Mouse (Mus musculus) embryonic facial prominence, embryonic 12.5 days (tissue): Measurements from ENCODE around the gene Arhgef40. TPM values are rescaled to one million over a fixed set of nuclear protein-coding genes. Genes with fewer than 3 reads are reported as not detected.
"Not testable (repeated sequence)": the region's sequence is repeated elsewhere in the genome, so short reads cannot be mapped to it uniquely, and the experiment has no call there.

Experiments
- ATAC-seq: fragments of 200-750 bp; cut with Nextera tagmentation; 2 replicates; pipeline ENCODE4 v1.8.0; 2017; ENCODE audit not compliant: insufficient number of reproducible peaks, insufficient read depth, low FRiP score, low TSS enrichment
- H3K27ac ChIP-seq: fragments of 300-500 bp; sonication (generic); 2 replicates; pipeline ENCODE4 v1.5.1; 2016; ENCODE audit warnings: mild to moderate bottlenecking
- H3K27me3 ChIP-seq: fragments of 300-500 bp; sonication (generic); 2 replicates; pipeline ENCODE4 v1.6.1; 2016; ENCODE audit warnings: mild to moderate bottlenecking, moderate library complexity
- H3K36me3 ChIP-seq: fragments of 300-500 bp; sonication (generic); 2 replicates; pipeline ENCODE4 v1.6.1; 2016; ENCODE audit warnings: mild to moderate bottlenecking
- H3K4me1 ChIP-seq: fragments of 300-500 bp; sonication (generic); 2 replicates; pipeline ENCODE4 v1.6.1; 2016
- H3K4me2 ChIP-seq: fragments of 300-500 bp; sonication (generic); replicated peaks from 2 replicates; pipeline ENCODE4 v1.6.1; 2016; ENCODE audit warnings: mild to moderate bottlenecking, moderate library complexity
- H3K4me3 ChIP-seq: fragments of 300-500 bp; sonication (generic); 2 replicates; pipeline ENCODE4 v1.5.1; 2016; ENCODE audit warnings: mild to moderate bottlenecking
- H3K9ac ChIP-seq: fragments of 300-500 bp; sonication (generic); 2 replicates; pipeline ENCODE4 v1.6.1; 2016; ENCODE audit warnings: mild to moderate bottlenecking, moderate library complexity
- H3K9me3 ChIP-seq: fragments of 300-500 bp; sonication (generic); 2 replicates; pipeline ENCODE4 v1.6.1; 2016; ENCODE audit warnings: mild to moderate bottlenecking, moderate library complexity
- WGBS: fragments of 180-500 bp; shearing (Covaris S2); methylation state at CpG from one replicate; pipeline ENCODE4 v1.1.7; 2016; 5-methylcytosine and 5-hydroxymethylcytosine counted together
- polyA plus RNA-seq: library from polyadenylated mRNA; unstranded; fragments of >200 nt; fragmentation: Nextera tagmentation; extraction: Ambion mirVana; gene quantifications from 2 replicates; pipeline ENCODE4 v1.2.1, GENCODE M21; 2016

The Arhgef40 gene
- polyA plus RNA-seq, 1 experiment from 2014 or later: 204 TPM

GRCm38 (mm10) chr14:52020486-52021137 is 36.1 kb downstream of the Arhgef40 start, which contains the start of gene Zfp219:
Gene Zfp219, minus strand, starts transcription at chr14:52020733.
- Histone ChIP-seq H3K9me3 (no peaks in the 10 kb centered on the region), H3K4me2 (peak within 1 kb of the TSS; percentile 62), H3K9ac (peak within 1 kb of the TSS; percentile 91), H3K27me3 (no peaks in the 10 kb centered on the region), H3K27ac (peak within 1 kb of the TSS; percentile 99), H3K4me1 (peaks cover 30% of the 10 kb centered on the region), H3K36me3 (no peaks in the 10 kb centered on the region), H3K4me3 (peak within 1 kb of the TSS; percentile 69)
- ATAC-seq: peak; percentile 42
- 7% methylated on average over 15 of the region's 15 CpGs for WGBS

- ATAC-seq: no peak
- Histone ChIP-seq H3K4me3 (0 out of 2 replicates have a peak overlapping the region, but pooled peaks have one; percentile 69), H3K27me3 (no peaks in the 10 kb centered on the region), H3K4me2 (peak overlapping the region; percentile 62), H3K27ac (peak overlapping the region; percentile 99), H3K9me3 (no peaks in the 10 kb centered on the region), H3K36me3 (no peaks in the 10 kb centered on the region), H3K9ac (no peak overlapping the region), H3K4me1 (peaks cover 27% of the 10 kb centered on the region)
- 81% methylated on average over 4 of the region's 4 CpGs for WGBS
Observed at GRCm38 (mm10) chr14:52021138-52021529, 36.6 kb downstream of the Arhgef40 start.

GRCm38 (mm10) chr14:52021568-52022212 is 37.2 kb downstream of the Arhgef40 start:
- Histone ChIP-seq H3K9me3 (no peaks in the 10 kb centered on the region), H3K4me2 (no peak overlapping the region), H3K36me3 (no peaks in the 10 kb centered on the region), H3K4me3 (no peak overlapping the region), H3K9ac (no peak overlapping the region), H3K27me3 (no peaks in the 10 kb centered on the region), H3K27ac (peak overlapping the region; percentile 99; the same call in 1 of the 2 replicates), H3K4me1 (peaks cover 25% of the 10 kb centered on the region)
- ATAC-seq: no peak
- 95% methylated on average over 8 of the region's 8 CpGs for WGBS

- Histone ChIP-seq H3K4me3 (peak overlapping the region; percentile 24; the same call in 1 of the 2 replicates), H3K9ac (no peak overlapping the region)
- no peak for ATAC-seq
Observed at GRCm38 (mm10) chr14:52022244-52022708, 37.8 kb downstream of the Arhgef40 start.

GRCm38 (mm10) chr14:52022709-52023459 is 38.4 kb downstream of the Arhgef40 start:
- ATAC-seq: peak; percentile 44
- WGBS: 3% methylated on average over 23 of the region's 23 CpGs

More at GRCm38 (mm10) chr14:52022244-52022708, 37.8 kb downstream of the Arhgef40 start:
- WGBS: 65% methylated on average over 3 of the region's 3 CpGs
- H3K4me2 ChIP-seq: peak overlapping the region; percentile 51
- H3K27me3 ChIP-seq: no peaks in the 10 kb centered on the region
- H3K27ac ChIP-seq: peak overlapping the region; percentile 79
- no peaks in the 10 kb centered on the region for H3K9me3 ChIP-seq
- H3K4me1 ChIP-seq: peaks cover 21% of the 10 kb centered on the region
- H3K36me3 ChIP-seq: no peaks in the 10 kb centered on the region

GRCm38 (mm10) chr14:52024133-52024532 is 39.6 kb downstream of the Arhgef40 start:
- H3K9me3 ChIP-seq: no peaks in the 10 kb centered on the region
- no peak for ATAC-seq
- no peak overlapping the region for H3K4me2 ChIP-seq
- no peak overlapping the region for H3K9ac ChIP-seq
- H3K4me3 ChIP-seq: no peak overlapping the region
- no peaks in the 10 kb centered on the region for H3K27me3 ChIP-seq
- no peaks in the 10 kb centered on the region for H3K36me3 ChIP-seq
- WGBS: 91% methylated on average over 2 of the region's 2 CpGs
- H3K27ac ChIP-seq: no peak overlapping the region
- H3K4me1 ChIP-seq: peaks cover 12% of the 10 kb centered on the region

More at GRCm38 (mm10) chr14:52022709-52023459, 38.4 kb downstream of the Arhgef40 start:
- Histone ChIP-seq H3K27ac (peak overlapping the region; percentile 79), H3K36me3 (no peaks in the 10 kb centered on the region), H3K9me3 (no peaks in the 10 kb centered on the region), H3K4me1 (peaks cover 21% of the 10 kb centered on the region), H3K9ac (0 out of 2 replicates have a peak overlapping the region, but pooled peaks have one; percentile 19), H3K4me3 (peak overlapping the region; percentile 24), H3K27me3 (no peaks in the 10 kb centered on the region), H3K4me2 (peak overlapping the region; percentile 51)

- peaks cover 9% of the 10 kb centered on the region for H3K4me1 ChIP-seq
- H3K9ac ChIP-seq: no peak overlapping the region
- no peak overlapping the region for H3K4me2 ChIP-seq
- no peak overlapping the region for H3K4me3 ChIP-seq
- WGBS: 90% methylated on average over 4 of the region's 4 CpGs
- ATAC-seq: no peak
- H3K9me3 ChIP-seq: no peaks in the 10 kb centered on the region
- no peaks in the 10 kb centered on the region for H3K27me3 ChIP-seq
- no peaks in the 10 kb centered on the region for H3K36me3 ChIP-seq
- H3K27ac ChIP-seq: no peak overlapping the region
Observed at GRCm38 (mm10) chr14:52026342-52026741, 41.8 kb downstream of the Arhgef40 start.

GRCm38 (mm10) chr14:52035926-52036325 is 51.4 kb downstream of the Arhgef40 start:
- no peaks in the 10 kb centered on the region for H3K4me1 ChIP-seq
- no peaks in the 10 kb centered on the region; the same call in 1 of the 2 replicates for H3K27me3 ChIP-seq
- H3K27ac ChIP-seq: no peak overlapping the region
- no peak overlapping the region for H3K9ac ChIP-seq
- 80% methylated on average over 6 of the region's 6 CpGs for WGBS
- no peak overlapping the region for H3K4me3 ChIP-seq
- no peaks in the 10 kb centered on the region for H3K9me3 ChIP-seq
- ATAC-seq: no peak
- H3K36me3 ChIP-seq: no peaks in the 10 kb centered on the region
- H3K4me2 ChIP-seq: no peak overlapping the region

- H3K9ac ChIP-seq: no peak overlapping the region
- H3K4me2 ChIP-seq: no peak overlapping the region
- WGBS: 86% methylated on average over 5 of the region's 5 CpGs
Observed at GRCm38 (mm10) chr14:52039332-52039731, 54.8 kb downstream of the Arhgef40 start.

GRCm38 (mm10) chr14:52042359-52042758 is 57.8 kb downstream of the Arhgef40 start, which contains the start of gene Olfr221:
Gene Olfr221, minus strand, starts transcription at chr14:52042459.
- H3K4me3 ChIP-seq, H3K36me3 ChIP-seq, H3K9ac ChIP-seq, ATAC-seq, H3K4me1 ChIP-seq, H3K9me3 ChIP-seq, H3K27me3 ChIP-seq, H3K4me2 ChIP-seq, H3K27ac ChIP-seq: not testable (repeated sequence)
- WGBS: 63% methylated on average over 3 of the region's 3 CpGs

More at GRCm38 (mm10) chr14:52039332-52039731, 54.8 kb downstream of the Arhgef40 start:
- Histone ChIP-seq H3K9me3 (no peaks in the 10 kb centered on the region), H3K27ac (no peak overlapping the region), H3K27me3 (no peaks in the 10 kb centered on the region; the same call in 1 of the 2 replicates), H3K4me1 (0 out of 2 replicates have a peak, but pooled peaks cover 3% of the 10 kb centered on the region), H3K36me3 (no peaks in the 10 kb centered on the region), H3K4me3 (no peak overlapping the region)
- no peak for ATAC-seq

GRCm38 (mm10) chr14:52043446-52043845 is 58.9 kb downstream of the Arhgef40 start:
- Histone ChIP-seq H3K9me3 (no peaks in the 10 kb centered on the region), H3K4me3 (no peak overlapping the region), H3K36me3 (no peaks in the 10 kb centered on the region), H3K4me2 (no peak overlapping the region), H3K27me3 (no peaks in the 10 kb centered on the region; the same call in 1 of the 2 replicates), H3K27ac (no peak overlapping the region), H3K4me1 (0 out of 2 replicates have a peak, but pooled peaks cover 3% of the 10 kb centered on the region), H3K9ac (no peak overlapping the region)
- WGBS: 65% methylated on average over 6 of the region's 6 CpGs
- ATAC-seq: no peak
